Mouse (Mus musculus) MEL (cell line): ENCODE measurements around the gene Lgr6. TPM values are rescaled to one million over a fixed set of nuclear protein-coding genes. Genes with fewer than 3 reads are reported as not detected.

Experiments used
- DNase-seq: peaks from one replicate; pipeline ENCODE4 v3.0.0; 2011; ENCODE audit warnings: low read depth, low spot score
- H3K27ac ChIP-seq: 2 replicates; pipeline ENCODE4 v1.5.1; 2012; ENCODE audit warnings: low read depth, mild to moderate bottlenecking, control low read depth, low read length, moderate library complexity; ENCODE audit not compliant: control insufficient read depth
- H3K27me3 ChIP-seq, 2 experiments: fragments of 150-350 bp in 1 of 2; sonication (generic) in 1 of 2; 2 replicates each; pipeline ENCODE4 v1.6.1; 2012; ENCODE audit warnings: low read length in 2 of 2, mild to moderate bottlenecking in 2 of 2, improper control_type of control experiment in 1 of 2, moderate library complexity in 1 of 2; ENCODE audit not compliant: insufficient read depth in 2 of 2, control insufficient read depth in 1 of 2
- H3K36me3 ChIP-seq, 2 experiments: 2 replicates each; pipeline ENCODE4 v1.6.1; 2012 to 2014; ENCODE audit warnings: low read length in 2 of 2, improper control_type of control experiment in 1 of 2, inconsistent platforms in 1 of 2, mild to moderate bottlenecking in 1 of 2; ENCODE audit not compliant: insufficient read depth in 2 of 2, control insufficient read depth in 1 of 2
- H3K4me1 ChIP-seq, 2 experiments: fragments of 150-350 bp in 1 of 2; sonication (generic) in 1 of 2; 2 replicates each; pipeline ENCODE4 v1.6.1; 2012; ENCODE audit warnings: low read length in 2 of 2, improper control_type of control experiment in 1 of 2, mild to moderate bottlenecking in 1 of 2; ENCODE audit not compliant: insufficient read depth in 2 of 2, control insufficient read depth in 1 of 2
- H3K4me3 ChIP-seq, 2 experiments: fragments of 150-350 bp in 1 of 2; sonication (generic) in 1 of 2; 2 replicates each; pipeline ENCODE4 v1.5.1; 2012; ENCODE audit warnings: low read depth in 2 of 2, low read length in 2 of 2, mild to moderate bottlenecking in 2 of 2, moderate library complexity in 2 of 2, control low read depth in 1 of 2, improper control_type of control experiment in 1 of 2; ENCODE audit not compliant: control insufficient read depth in 1 of 2, insufficient read depth in 1 of 2
- H3K79me2 ChIP-seq: 2 replicates; pipeline ENCODE4 v1.6.1; 2012; ENCODE audit warnings: mild to moderate bottlenecking, low read length, moderate library complexity; ENCODE audit not compliant: control insufficient read depth, poor library complexity, insufficient read depth
- H3K9ac ChIP-seq: 2 replicates; pipeline ENCODE4 v1.6.1; 2012; ENCODE audit warnings: low read depth, mild to moderate bottlenecking, control low read depth, low read length, moderate library complexity; ENCODE audit not compliant: control insufficient read depth, poor library complexity, severe bottlenecking
- H3K9me3 ChIP-seq: fragments of 150-350 bp; sonication (generic); replicated peaks from 2 replicates; pipeline ENCODE4 v1.6.1; 2012; ENCODE audit warnings: mild to moderate bottlenecking, low read length, improper control_type of control experiment, moderate library complexity; ENCODE audit not compliant: insufficient read depth
- BHLHE40 ChIP-seq: IDR thresholded peaks from 2 replicates; pipeline ENCODE4 v1.6.1; 2012; ENCODE audit warnings: low read depth, mild to moderate bottlenecking, inconsistent platforms, low read length, improper control_type of control experiment, borderline replicate concordance
- CHD2 ChIP-seq: IDR thresholded peaks from 2 replicates; pipeline ENCODE4 v1.6.1; 2011; ENCODE audit warnings: low read length, improper control_type of control experiment
- EP300 ChIP-seq, 2 experiments: IDR thresholded peaks; 2 replicates each; pipeline ENCODE4 v1.6.1; 2011; ENCODE audit warnings: improper control_type of control experiment in 2 of 2, low read length in 2 of 2, low read depth in 1 of 2, mild to moderate bottlenecking in 1 of 2
- ETS1 ChIP-seq: IDR thresholded peaks from 2 replicates; pipeline ENCODE4 v1.6.1; 2012; ENCODE audit warnings: low read depth, mild to moderate bottlenecking, inconsistent platforms, low read length, improper control_type of control experiment, moderate library complexity
- GABPA ChIP-seq: IDR thresholded peaks from 2 replicates; pipeline ENCODE4 v1.6.1; 2012; ENCODE audit warnings: low read depth, mild to moderate bottlenecking, inconsistent platforms, low read length, improper control_type of control experiment, moderate library complexity
- GATA1 ChIP-seq: IDR thresholded peaks from 2 replicates; pipeline ENCODE4 v1.6.1; 2011; ENCODE audit warnings: low read depth, low read length, improper control_type of control experiment
- HCFC1 ChIP-seq: IDR thresholded peaks from 2 replicates; pipeline ENCODE4 v1.6.1; 2012; ENCODE audit warnings: low read depth, mild to moderate bottlenecking, inconsistent platforms, low read length, improper control_type of control experiment, moderate library complexity
- MAX ChIP-seq: IDR thresholded peaks from 2 replicates; pipeline ENCODE4 v1.6.1; 2011; ENCODE audit warnings: low read length, improper control_type of control experiment
- MAZ ChIP-seq: IDR thresholded peaks from 2 replicates; pipeline ENCODE4 v1.6.1; 2012; ENCODE audit warnings: low read depth, mild to moderate bottlenecking, inconsistent platforms, low read length, improper control_type of control experiment
- MEF2A ChIP-seq: IDR thresholded peaks from 2 replicates; pipeline ENCODE4 v1.6.1; 2014; ENCODE audit warnings: low read depth, mild to moderate bottlenecking, inconsistent platforms, low read length, improper control_type of control experiment; ENCODE audit not compliant: poor library complexity, insufficient replicate concordance, severe bottlenecking; ENCODE audit errors: extremely low read depth
- POLR2AphosphoS2 ChIP-seq: IDR thresholded peaks from 2 replicates; pipeline ENCODE4 v1.6.1; 2011; ENCODE audit warnings: low read length, improper control_type of control experiment
- POLR2AphosphoS5 ChIP-seq: IDR thresholded peaks from 2 replicates; pipeline ENCODE4 v1.6.1; 2012; ENCODE audit warnings: low read depth, borderline replicate concordance, mild to moderate bottlenecking, inconsistent platforms, low read length, moderate library complexity, mixed read lengths
- RAD21 ChIP-seq: IDR thresholded peaks from 2 replicates; pipeline ENCODE4 v1.6.1; 2011; ENCODE audit warnings: mild to moderate bottlenecking, low read depth, low read length, improper control_type of control experiment
- RCOR1 ChIP-seq: IDR thresholded peaks from 2 replicates; pipeline ENCODE4 v1.6.1; 2012; ENCODE audit warnings: low read depth, mild to moderate bottlenecking, inconsistent platforms, low read length, improper control_type of control experiment
- TAL1 ChIP-seq: IDR thresholded peaks from 2 replicates; pipeline ENCODE4 v1.6.1; 2012; ENCODE audit warnings: mild to moderate bottlenecking, inconsistent platforms, low read length, moderate library complexity, mixed read lengths
- TCF12 ChIP-seq: IDR thresholded peaks from 2 replicates; pipeline ENCODE4 v1.6.1; 2014; ENCODE audit warnings: low read depth, mild to moderate bottlenecking, inconsistent platforms, low read length, improper control_type of control experiment, moderate library complexity
- UBTF ChIP-seq: IDR thresholded peaks from 2 replicates; pipeline ENCODE4 v1.6.1; 2012; ENCODE audit warnings: low read depth, mild to moderate bottlenecking, inconsistent platforms, low read length, improper control_type of control experiment, moderate library complexity, borderline replicate concordance; ENCODE audit not compliant: insufficient read depth
- USF1 ChIP-seq: IDR thresholded peaks from 2 replicates; pipeline ENCODE4 v1.6.1; 2014; ENCODE audit warnings: low read depth, mild to moderate bottlenecking, inconsistent platforms, low read length, improper control_type of control experiment, moderate library complexity
- USF2 ChIP-seq, 2 experiments: IDR thresholded peaks; 2 replicates each; pipeline ENCODE4 v1.6.1; 2011 to 2012; ENCODE audit warnings: improper control_type of control experiment in 2 of 2, low read length in 2 of 2, borderline replicate concordance in 1 of 2, inconsistent platforms in 1 of 2, low read depth in 1 of 2, mild to moderate bottlenecking in 1 of 2; ENCODE audit not compliant: insufficient read depth in 1 of 2
- ZKSCAN1 ChIP-seq: IDR thresholded peaks from 2 replicates; pipeline ENCODE4 v1.6.1; 2012; ENCODE audit warnings: low read depth, mild to moderate bottlenecking, inconsistent platforms, low read length, improper control_type of control experiment, moderate library complexity
- ZNF384 ChIP-seq: IDR thresholded peaks from 2 replicates; pipeline ENCODE4 v1.6.1; 2012; ENCODE audit warnings: low read depth, mild to moderate bottlenecking, inconsistent platforms, low read length, improper control_type of control experiment
- polyA plus RNA-seq, 2 experiments: library from polyadenylated mRNA; stranded (reverse) in 1 of 2; unstranded in 1 of 2; fragments of >175 nt in 1 of 2; fragments of >200 nt in 1 of 2; gene quantifications; 2 replicates each; pipeline versions ENCODE4 v1.2.1 to v1.2.4; 2012; ENCODE audit warnings: low replicate concordance in 2 of 2, low read depth in 1 of 2; ENCODE audit not compliant: insufficient read length in 2 of 2, insufficient read depth in 1 of 2, missing spikeins in 1 of 2
- total RNA-seq: library from RNA; depleted of rRNA; stranded (reverse); fragments of 300-350 nt; gene quantifications from 2 replicates; pipeline ENCODE4 v1.2.3, GENCODE M21; 2012

The Lgr6 gene
- total and polyA plus RNA-seq, 3 experiments: 0.04 to 0.10 TPM; not detected in 1

DNA sequence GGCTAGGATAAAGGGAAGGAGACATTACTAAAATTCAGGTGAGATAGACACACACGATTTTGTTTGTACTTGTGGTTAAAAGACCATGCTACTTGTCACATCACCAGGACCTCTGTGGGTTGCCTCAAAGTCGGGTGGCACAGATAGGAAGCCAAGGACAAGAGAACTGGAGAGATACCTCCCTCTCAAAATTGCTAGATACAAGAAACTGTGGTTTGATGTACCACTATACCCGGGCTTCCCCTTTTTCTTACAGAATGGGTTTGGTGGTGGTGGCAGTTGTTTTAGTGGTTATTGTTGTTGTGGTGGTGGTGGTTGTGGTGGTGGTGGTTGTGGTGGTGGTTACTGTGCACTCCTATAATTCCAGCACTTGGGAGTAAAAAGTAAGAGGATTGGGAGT, 22.8 kb downstream of the Lgr6 start:
- H3K79me2 ChIP-seq: no peaks in the 10 kb centered on the region
- no peaks in the 10 kb centered on the region for H3K36me3 ChIP-seq
- no peak overlapping the region for H3K27ac ChIP-seq
- peaks cover under 1 to 2% of the 10 kb centered on the region in 2 experiments; a peak in 2 of 4 replicates for H3K27me3 ChIP-seq
- no peaks in the 10 kb centered on the region for H3K9me3 ChIP-seq
- H3K9ac ChIP-seq: no peak overlapping the region
- no peak overlapping the region for H3K4me3 ChIP-seq
- no peaks in the 10 kb centered on the region for H3K4me1 ChIP-seq
- no peak for TF ChIP-seq UBTF
- no peak for TF ChIP-seq MEF2A
- TF ChIP-seq RCOR1: 0 out of 2 replicates have a peak, but pooled peaks have one; percentile 46
- peak; percentile 23 to 49; a peak in 1 of 4 replicates for TF ChIP-seq EP300 (IDR thresholded peaks at IDR 0.05; ENCODE audit: low read depth in 1 of 2, low read length in 2 of 2)
- 0 out of 2 replicates have a peak, but pooled peaks have one; percentile 27 for TF ChIP-seq TCF12
- TF ChIP-seq ETS1: 0 out of 2 replicates have a peak, but pooled peaks have one; percentile 9
- no peak for TF ChIP-seq GATA1
- no peak for TF ChIP-seq MAZ
- peak; percentile 28; the same call in 1 of the 2 replicates for TF ChIP-seq TAL1
- DNase-seq: peak; percentile 51

DNA sequence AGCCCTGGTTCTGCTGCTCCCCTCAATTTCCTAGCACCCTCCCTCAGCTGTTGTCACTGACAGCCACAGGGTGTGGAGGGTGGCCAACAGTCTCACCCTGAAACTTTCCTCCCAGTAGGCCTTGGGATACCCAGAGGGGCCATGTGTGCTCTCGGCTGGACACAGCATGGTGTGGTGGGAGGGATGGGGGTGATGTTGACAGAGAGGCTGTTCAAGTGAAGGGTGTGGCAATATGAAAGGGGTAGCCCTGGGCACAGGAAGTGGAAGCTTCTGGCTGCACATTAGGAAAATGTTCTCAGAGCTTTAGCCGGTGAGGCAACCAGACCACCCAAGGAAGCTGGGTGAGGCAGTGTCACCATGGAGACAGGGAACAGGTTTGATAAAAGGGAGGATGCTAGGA, 26.1 kb downstream of the Lgr6 start:
- Histone ChIP-seq H3K9me3 (no peaks in the 10 kb centered on the region), H3K27me3 (peaks cover 2 to 3% of the 10 kb centered on the region in 2 experiments; a peak in 3 of 4 replicates), H3K36me3 (no peaks in the 10 kb centered on the region), H3K4me3 (no peak overlapping the region), H3K79me2 (no peaks in the 10 kb centered on the region), H3K4me1 (no peaks in the 10 kb centered on the region), H3K27ac (no peak overlapping the region), H3K9ac (no peak overlapping the region)
- no peak for DNase-seq
- TF ChIP-seq EP300 (IDR thresholded peaks at IDR 0.05; ENCODE audit: low read depth in 1 of 2, low read length in 2 of 2) (no peak), MEF2A (no peak), HCFC1 (no peak), POLR2AphosphoS5 (no peak), USF1 (no peak), POLR2AphosphoS2 (no peak), ETS1 (no peak), USF2 (IDR thresholded peaks at IDR 0.05; ENCODE audit: borderline replicate concordance in 1 of 2, insufficient read depth in 1 of 2, low read depth in 1 of 2, low read length in 2 of 2) (no peak), BHLHE40 (no peak), TAL1 (no peak), MAX (no peak), RAD21 (no peak), CHD2 (no peak), ZNF384 (no peak), GABPA (no peak), ZKSCAN1 (no peak), TCF12 (no peak)
